Mouse (Mus musculus) effector memory CD4-positive, alpha-beta T cell, adult 5 months (primary cell): ENCODE measurements around the gene Psg18. TPM values are rescaled to one million over a fixed set of nuclear protein-coding genes. Genes with fewer than 3 reads are reported as not detected.

Source experiments
- polyA plus RNA-seq: library from polyadenylated mRNA; unstranded; fragments of 100-300 nt; shearing (Covaris generic); gene quantifications from one replicate; pipeline ENCODE4 v1.2.1, GENCODE M21; 2017

Gene Psg18
- polyA plus RNA-seq, result not detected

DNA sequence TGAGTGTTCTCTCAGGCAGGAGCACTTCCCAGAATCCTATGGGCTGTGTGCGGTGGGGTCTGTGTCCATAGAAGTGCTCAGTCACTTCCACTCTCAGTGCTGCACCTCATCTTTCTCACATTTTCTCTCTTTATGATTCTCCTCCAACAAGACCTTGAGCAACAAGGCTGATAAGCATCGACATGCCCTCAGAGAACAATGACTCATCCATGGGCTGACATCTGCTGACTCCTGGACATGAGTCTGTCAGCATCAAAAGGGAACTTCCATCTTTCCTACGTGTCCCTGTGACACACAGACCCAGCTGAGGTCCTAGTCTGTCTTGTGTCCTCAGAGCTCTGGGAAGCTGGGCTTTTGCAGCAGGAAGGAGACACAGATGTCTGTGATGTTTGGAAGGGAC is at the start of gene Psg18:
Psg18 (minus strand) TSS at position 101 of the 400 bp plus-strand sequence.

Other genes with a start within 250 kb of the Psg18 start
- gene Igfl3, start 178.5 kb downstream of the Psg18 start, polyA plus RNA-seq, result not detected
- not detected for gene Mill1, start 109.7 kb downstream of the Psg18 start, polyA plus RNA-seq
- not detected for gene Psg28, start 77.0 kb upstream of the Psg18 start, polyA plus RNA-seq
- not detected for gene Psg26, start 129.2 kb upstream of the Psg18 start, polyA plus RNA-seq
- gene Psg25, start 177.3 kb upstream of the Psg18 start, polyA plus RNA-seq, result not detected
- gene Psg27, start 212.3 kb upstream of the Psg18 start, polyA plus RNA-seq, result not detected